ENCODE assay signal across 9 mouse cellular contexts in genomic region chr2:84635611-84636010, GRCm38 (mm10). TPM values are rescaled to one million over a fixed set of nuclear protein-coding genes. Genes with fewer than 3 reads are reported as not detected.
DNase-seq lines count a peak whose midpoint lies in the region; ATAC-seq and TF ChIP-seq lines count a peak whose summit lies in the region.
"Had no signal": no experiment of that assay in that cellular context is flagged by ENCODE, and none has a peak within 500 bp of the region (broad histone marks: within the 10 kb centered on the region; RNA-seq: fewer than 3 reads in every experiment).

No protein-coding gene starts in this region.

- 0% methylated on average over 2 of the region's 2 CpGs for WGBS in embryonic facial prominence, embryonic 14.5 days
- WGBS in limb, embryonic 11.5 days = 0% methylated on average over 2 of the region's 2 CpGs
- 2% methylated on average over 2 of the region's 2 CpGs for WGBS in midbrain, embryonic 11.5 days
- WGBS in small intestine, adult 2 months = 10% methylated on average over 2 of the region's 2 CpGs

- peak overlapping the region; percentile 58 for H3K27ac ChIP-seq in bone marrow macrophage, adult 2 months (ENCODE audit: insufficient read depth, low read depth, low read length)
- H3K27ac ChIP-seq in embryonic facial prominence, embryonic 14.5 days (replicated peaks; ENCODE audit: low read depth, low read length) = peak overlapping the region; percentile 94
- peak overlapping the region; percentile 85 for H3K27ac ChIP-seq in limb, embryonic 11.5 days (replicated peaks; ENCODE audit: low read depth, low read length)
- H3K27ac ChIP-seq in midbrain, embryonic 11.5 days (ENCODE audit: low read depth, low read length) = peak overlapping the region; percentile 83
- H3K27ac ChIP-seq in small intestine, adult 2 months (ENCODE audit: insufficient read depth, low read depth, low read length) = peak overlapping the region; percentile 97

- H3K9me3 ChIP-seq in embryonic facial prominence, embryonic 14.5 days (ENCODE audit: control insufficient read depth, low read length) = no peaks in the 10 kb centered on the region
- no peaks in the 10 kb centered on the region for H3K9me3 ChIP-seq in limb, embryonic 11.5 days (ENCODE audit: control insufficient read depth, low read length)
- H3K9me3 ChIP-seq in midbrain, embryonic 11.5 days (ENCODE audit: control insufficient read depth, low read length) = no peaks in the 10 kb centered on the region

- TF ChIP-seq POLR2A in bone marrow macrophage, adult 2 months (IDR thresholded peaks at IDR 0.05; ENCODE audit: borderline replicate concordance, low read depth, low read length) = no peak
- TF ChIP-seq POLR2A in small intestine, adult 2 months (IDR thresholded peaks at IDR 0.05; ENCODE audit: low read depth, low read length) = no peak; the same call in 1 of the 2 replicates

- no peak for TF ChIP-seq CTCF in bone marrow macrophage, adult 2 months (IDR thresholded peaks at IDR 0.05; ENCODE audit: low read depth, low read length)
- TF ChIP-seq CTCF in small intestine, adult 2 months (IDR thresholded peaks at IDR 0.05; ENCODE audit: extremely low read depth, insufficient read length, insufficient replicate concordance, low read depth, low read length) = no peak

- H3K4me3 ChIP-seq in bone marrow macrophage, adult 2 months (ENCODE audit: insufficient read depth, low read length) = no peak overlapping the region
- H3K4me3 ChIP-seq in embryonic facial prominence, embryonic 14.5 days (ENCODE audit: low read depth, low read length) = peak overlapping the region; percentile 5; the same call in 1 of the 2 replicates
- no peak overlapping the region for H3K4me3 ChIP-seq in limb, embryonic 11.5 days (ENCODE audit: low read depth, low read length)
- no peak overlapping the region for H3K4me3 ChIP-seq in midbrain, embryonic 11.5 days (ENCODE audit: low read depth, low read length)
- no peak overlapping the region for H3K4me3 ChIP-seq in small intestine, adult 2 months (ENCODE audit: low read depth, low read length)

- H3K36me3 ChIP-seq in embryonic facial prominence, embryonic 14.5 days (ENCODE audit: control insufficient read depth, insufficient read depth, low read length) = 0 out of 2 replicates have a peak, but pooled peaks cover 2% of the 10 kb centered on the region
- H3K36me3 ChIP-seq in limb, embryonic 11.5 days (ENCODE audit: control insufficient read depth, insufficient read depth, low read length) = no peaks in the 10 kb centered on the region
- H3K36me3 ChIP-seq in midbrain, embryonic 11.5 days (ENCODE audit: control insufficient read depth, insufficient read depth, low read length) = no peaks in the 10 kb centered on the region
- 0 out of 2 replicates have a peak, but pooled peaks cover 6% of the 10 kb centered on the region for H3K36me3 ChIP-seq in small intestine, adult 2 months (ENCODE audit: control insufficient read depth, insufficient read depth, low read length)

- ATAC-seq in embryonic facial prominence, embryonic 14.5 days (ENCODE audit: low read depth) = peak; percentile 97
- peak; percentile 87 for ATAC-seq in limb, embryonic 11.5 days (ENCODE audit: insufficient number of reproducible peaks, low FRiP score, low TSS enrichment, low read depth)
- peak; percentile 91 for ATAC-seq in midbrain, embryonic 11.5 days (ENCODE audit: low FRiP score)
- ATAC-seq in CD4-positive, CD25-positive, alpha-beta regulatory T cell, adult 4 months = no peak

- no peaks in the 10 kb centered on the region for H3K27me3 ChIP-seq in embryonic facial prominence, embryonic 14.5 days (replicated peaks; ENCODE audit: control insufficient read depth, insufficient read depth, low read length)
- H3K27me3 ChIP-seq in limb, embryonic 11.5 days (ENCODE audit: control insufficient read depth, insufficient read depth, low read length) = no peaks in the 10 kb centered on the region
- H3K27me3 ChIP-seq in midbrain, embryonic 11.5 days (ENCODE audit: control insufficient read depth, insufficient read depth, low read length) = no peaks in the 10 kb centered on the region
- H3K27me3 ChIP-seq in small intestine, adult 2 months (ENCODE audit: control insufficient read depth, insufficient read depth, low read length) = no peaks in the 10 kb centered on the region

- peak overlapping the region; percentile 43 for H3K4me2 ChIP-seq in embryonic facial prominence, embryonic 14.5 days (ENCODE audit: low read depth, low read length)
- peak overlapping the region; percentile 31; the same call in 1 of the 2 replicates for H3K4me2 ChIP-seq in limb, embryonic 11.5 days (ENCODE audit: low read depth, severe bottlenecking)
- H3K4me2 ChIP-seq in midbrain, embryonic 11.5 days = peak overlapping the region; percentile 16; the same call in 1 of the 2 replicates

- peak; percentile 97 for DNase-seq in embryonic facial prominence, embryonic 14.5 days (ENCODE audit: low spot score)
- peak; percentile 96 for DNase-seq in heart, adult 8-10 months (ENCODE audit: low spot score)
- DNase-seq in kidney, adult 9 months = peak; percentile 98
- peak; percentile 67 for DNase-seq in limb, embryonic 11.5 days (ENCODE audit: low spot score)
- peak; percentile 94 for DNase-seq in midbrain, embryonic 11.5 days (ENCODE audit: low spot score, missing footprints)

- H3K9ac ChIP-seq in embryonic facial prominence, embryonic 14.5 days (ENCODE audit: low read depth, low read length) = peak overlapping the region; percentile 36; the same call in 1 of the 2 replicates
- no peak overlapping the region for H3K9ac ChIP-seq in limb, embryonic 11.5 days (ENCODE audit: low read length)
- H3K9ac ChIP-seq in midbrain, embryonic 11.5 days (ENCODE audit: low read length) = peak overlapping the region; percentile 21; the same call in 1 of the 2 replicates

- H3K4me1 ChIP-seq in bone marrow macrophage, adult 2 months (ENCODE audit: control insufficient read depth, insufficient read depth, low read length) = peaks cover 73% of the 10 kb centered on the region
- peaks cover 61% of the 10 kb centered on the region for H3K4me1 ChIP-seq in embryonic facial prominence, embryonic 14.5 days (ENCODE audit: control insufficient read depth, insufficient read depth, low read length)
- peaks cover 16% of the 10 kb centered on the region for H3K4me1 ChIP-seq in limb, embryonic 11.5 days (ENCODE audit: control insufficient read depth, insufficient read depth, low read length)
- peaks cover 38% of the 10 kb centered on the region for H3K4me1 ChIP-seq in midbrain, embryonic 11.5 days (ENCODE audit: control insufficient read depth, insufficient read depth, low read length)
- peaks cover 36% of the 10 kb centered on the region; the same call in 1 of the 2 replicates for H3K4me1 ChIP-seq in small intestine, adult 2 months (ENCODE audit: control insufficient read depth, insufficient read depth, insufficient read length, low read length)

RNA-seq across cellular contexts. Expression of gene Ctnnd1, which starts 15.0 kb away (rescaled TPM):
- polyA plus RNA-seq in bone marrow macrophage, adult 2 months (2012; ENCODE audit: insufficient read depth, insufficient read length, missing spikeins) = 99.2 and 110 TPM in 2 replicates
- polyA plus RNA-seq in embryonic facial prominence, embryonic 14.5 days (2014; fragmentation: Nextera tagmentation; extraction: Ambion mirVana) = 48.9 and 49.0 TPM in 2 replicates
- total RNA-seq in heart, adult 8-10 months (2022) = 10 to 100 TPM; 47.1 to 62.3 (median 51.3) TPM
- polyA plus RNA-seq in limb, embryonic 11.5 days (2014; fragmentation: Nextera tagmentation; extraction: Ambion mirVana) = 35.2 and 38.7 TPM in 2 replicates
- 36.8 and 38.3 TPM in 2 replicates for polyA plus RNA-seq in midbrain, embryonic 11.5 days (2014; fragmentation: Nextera tagmentation; extraction: Ambion mirVana)
- 29.0 and 80.2 TPM in 2 replicates for polyA plus RNA-seq in small intestine, adult 2 months (2012; rRNA removed)
- 1 to 10 TPM in 1 of 2 experiments, under 1 TPM in 1; 0.89 to 1.1 TPM for polyA plus RNA-seq in CD4-positive, CD25-positive, alpha-beta regulatory T cell, adult 4 months (2017; shearing (Covaris generic))

RNA-seq across cellular contexts. Expression of gene Btbd18, which starts 23.3 kb away (rescaled TPM):
- not detected in 2 replicates for polyA plus RNA-seq in bone marrow macrophage, adult 2 months (2012; ENCODE audit: insufficient read depth, insufficient read length, missing spikeins)
- 0.14 TPM in 1 of 2 replicates, not detected in the other for polyA plus RNA-seq in embryonic facial prominence, embryonic 14.5 days (2014; fragmentation: Nextera tagmentation; extraction: Ambion mirVana)
- total RNA-seq in heart, adult 8-10 months (2022) = not detected
- polyA plus RNA-seq in limb, embryonic 11.5 days (2014; fragmentation: Nextera tagmentation; extraction: Ambion mirVana) = 0.09 and 0.37 TPM in 2 replicates
- 0.19 and 0.41 TPM in 2 replicates for polyA plus RNA-seq in midbrain, embryonic 11.5 days (2014; fragmentation: Nextera tagmentation; extraction: Ambion mirVana)
- not detected in 2 replicates for polyA plus RNA-seq in small intestine, adult 2 months (2012; rRNA removed)
- under 1 TPM in 1 of 2 experiments, not detected in 1; 0.48 TPM for polyA plus RNA-seq in CD4-positive, CD25-positive, alpha-beta regulatory T cell, adult 4 months (2017; shearing (Covaris generic))
- total RNA-seq: hematopoietic stem cell, adult 5-6 weeks had no signal

RNA-seq across cellular contexts. Expression of gene Selenoh, which starts 35.0 kb away (rescaled TPM):
- 24.2 and 24.5 TPM in 2 replicates for polyA plus RNA-seq in bone marrow macrophage, adult 2 months (2012; ENCODE audit: insufficient read depth, insufficient read length, missing spikeins)
- 237 and 272 TPM in 2 replicates for polyA plus RNA-seq in embryonic facial prominence, embryonic 14.5 days (2014; fragmentation: Nextera tagmentation; extraction: Ambion mirVana)
- total RNA-seq in heart, adult 8-10 months (2022) = 10 to 100 TPM; 24.0 to 25.9 (median 24.0) TPM
- 485 and 509 TPM in 2 replicates for polyA plus RNA-seq in limb, embryonic 11.5 days (2014; fragmentation: Nextera tagmentation; extraction: Ambion mirVana)
- 450 and 473 TPM in 2 replicates for polyA plus RNA-seq in midbrain, embryonic 11.5 days (2014; fragmentation: Nextera tagmentation; extraction: Ambion mirVana)
- polyA plus RNA-seq in small intestine, adult 2 months (2012; rRNA removed) = 42.8 and 47.3 TPM in 2 replicates
- polyA plus RNA-seq in CD4-positive, CD25-positive, alpha-beta regulatory T cell, adult 4 months (2017; shearing (Covaris generic)) = 100 to 1,000 TPM in 1 of 2 experiments, 10 to 100 TPM in 1; 96.4 to 131 TPM

RNA-seq across cellular contexts. Expression of gene Gm28635, which starts 42.2 kb away (rescaled TPM):
- not detected in 2 replicates for polyA plus RNA-seq in bone marrow macrophage, adult 2 months (2012; ENCODE audit: insufficient read depth, insufficient read length, missing spikeins)
- not detected in 2 replicates for polyA plus RNA-seq in embryonic facial prominence, embryonic 14.5 days (2014; fragmentation: Nextera tagmentation; extraction: Ambion mirVana)
- 1 to 10 TPM; 2.7 to 9.6 (median 4.9) TPM for total RNA-seq in heart, adult 8-10 months (2022)
- polyA plus RNA-seq in limb, embryonic 11.5 days (2014; fragmentation: Nextera tagmentation; extraction: Ambion mirVana) = not detected in 2 replicates
- polyA plus RNA-seq in midbrain, embryonic 11.5 days (2014; fragmentation: Nextera tagmentation; extraction: Ambion mirVana) = not detected in 2 replicates
- not detected in 2 replicates for polyA plus RNA-seq in small intestine, adult 2 months (2012; rRNA removed)
- polyA plus RNA-seq in CD4-positive, CD25-positive, alpha-beta regulatory T cell, adult 4 months (2017; shearing (Covaris generic)) = not detected
- total RNA-seq: hematopoietic stem cell, adult 5-6 weeks had no signal

RNA-seq across cellular contexts. Expression of gene Med19, which starts 42.6 kb away (rescaled TPM):
- polyA plus RNA-seq in bone marrow macrophage, adult 2 months (2012; ENCODE audit: insufficient read depth, insufficient read length, missing spikeins) = 20.4 and 22.9 TPM in 2 replicates
- 28.4 and 28.8 TPM in 2 replicates for polyA plus RNA-seq in embryonic facial prominence, embryonic 14.5 days (2014; fragmentation: Nextera tagmentation; extraction: Ambion mirVana)
- 10 to 100 TPM; 11.5 to 13.4 (median 12.8) TPM for total RNA-seq in heart, adult 8-10 months (2022)
- 54.1 and 55.4 TPM in 2 replicates for polyA plus RNA-seq in limb, embryonic 11.5 days (2014; fragmentation: Nextera tagmentation; extraction: Ambion mirVana)
- polyA plus RNA-seq in midbrain, embryonic 11.5 days (2014; fragmentation: Nextera tagmentation; extraction: Ambion mirVana) = 70.7 and 73.2 TPM in 2 replicates
- polyA plus RNA-seq in small intestine, adult 2 months (2012; rRNA removed) = 2.7 and 5.1 TPM in 2 replicates
- 10 to 100 TPM; 14.9 to 18.3 TPM for polyA plus RNA-seq in CD4-positive, CD25-positive, alpha-beta regulatory T cell, adult 4 months (2017; shearing (Covaris generic))

Comparison
In these comparisons a context has a peak if more than half of its experiments do, and no peak if none do; other contexts are left out.
1. RNA of gene Ctnnd1, which starts 15.0 kb away (polyA plus RNA-seq): 99.2 to 110 TPM in bone marrow macrophage, adult 2 months, 29.0 to 80.2 TPM in small intestine, adult 2 months, 48.9 to 49.0 TPM in embryonic facial prominence, embryonic 14.5 days, 35.2 to 38.7 TPM in limb, embryonic 11.5 days and 36.8 to 38.3 TPM in midbrain, embryonic 11.5 days; 0.89 to 1.1 TPM in CD4-positive, CD25-positive, alpha-beta regulatory T cell, adult 4 months; every median in the first group is over 10 times any median in the second.
2. Peak in every context shown above with its lines, with median percentiles within 50 percentile points of each other: H3K27ac ChIP-seq, DNase-seq and H3K4me2 ChIP-seq.